Mouse (Mus musculus) myocyte (in vitro differentiated cells): ENCODE measurements around the gene BC048562.

Source experiments
- MYOD1 ChIP-seq, 3 experiments: IDR thresholded peaks; one replicate each; pipeline ENCODE4 v1.6.1; 2011; ENCODE audit warnings: control low read depth in 2 of 3, low read depth in 2 of 3, mild to moderate bottlenecking in 2 of 3, moderate library complexity in 1 of 3; ENCODE audit not compliant: insufficient read length in 2 of 3, control insufficient read depth in 1 of 3
- MYOG ChIP-seq, 3 experiments: IDR thresholded peaks; one replicate each; pipeline ENCODE4 v1.6.1; 2011; ENCODE audit warnings: control low read depth in 2 of 3, low read depth in 2 of 3, mild to moderate bottlenecking in 2 of 3; ENCODE audit not compliant: insufficient read length in 2 of 3, control insufficient read depth in 1 of 3, insufficient read depth in 1 of 3
- POLR2A ChIP-seq: IDR thresholded peaks from one replicate; pipeline ENCODE4 v1.6.1; 2011; ENCODE audit warnings: low read depth, mild to moderate bottlenecking, control low read depth, moderate library complexity; ENCODE audit not compliant: insufficient read length
- POLR2AphosphoS2 ChIP-seq: IDR thresholded peaks from one replicate; pipeline ENCODE4 v1.6.1; 2011; ENCODE audit warnings: low read depth, control low read depth; ENCODE audit not compliant: insufficient read length
- SRF ChIP-seq: IDR thresholded peaks from one replicate; pipeline ENCODE4 v1.6.1; 2011; ENCODE audit warnings: low read depth; ENCODE audit not compliant: control insufficient read depth, insufficient read length
- TCF12 ChIP-seq: IDR thresholded peaks from one replicate; pipeline ENCODE4 v1.6.1; 2011; ENCODE audit warnings: mild to moderate bottlenecking, control low read depth; ENCODE audit not compliant: poor library complexity, insufficient read depth, severe bottlenecking

- no peak for TF ChIP-seq POLR2A
- TF ChIP-seq MYOG (IDR thresholded peaks at IDR 0.05; ENCODE audit: control insufficient read depth in 1 of 3, insufficient read depth in 1 of 3, insufficient read length in 2 of 3, low read depth in 2 of 3) = no peak
- no peak for TF ChIP-seq TCF12
- TF ChIP-seq POLR2AphosphoS2 = no peak
- no peak for TF ChIP-seq SRF
- no peak for TF ChIP-seq MYOD1 (IDR thresholded peaks at IDR 0.05; ENCODE audit: control insufficient read depth in 1 of 3, insufficient read length in 2 of 3, low read depth in 2 of 3)
These were observed 47.7 kb downstream of the BC048562 start for GRCm38 (mm10) chr9:108484021-108484420.
